Mouse (Mus musculus) c-Kit-positive CD71-negative TER-119-negative erythroid progenitor cells, embryonic 14.5 days (primary cell): ENCODE results near the gene Hivep1.

Source experiments
- DNase-seq: peaks from one replicate; pipeline ENCODE4 v3.0.0-alpha.2; 2013; ENCODE audit warnings: low read depth

Hivep1 gene

GRCm38 (mm10) chr13:42051961-42052695 is at the start of gene Hivep1:
TSS of gene Hivep1 (plus strand) at chr13:42052021.
- no peak for DNase-seq

GRCm38 (mm10) chr13:42015484-42016045 is 36.3 kb upstream of the Hivep1 start:
- no peak for DNase-seq

- no peak for DNase-seq
These were observed 35.6 kb upstream of the Hivep1 start for GRCm38 (mm10) chr13:42016218-42016617.

GRCm38 (mm10) chr13:42018356-42018755 is 33.5 kb upstream of the Hivep1 start:
- DNase-seq: no peak

GRCm38 (mm10) chr13:42041203-42041602 is 10.6 kb upstream of the Hivep1 start:
- no peak for DNase-seq

GRCm38 (mm10) chr13:42043431-42043830 is 8.4 kb upstream of the Hivep1 start:
- no peak for DNase-seq

- no peak for DNase-seq
These were observed 2.6 kb upstream of the Hivep1 start for GRCm38 (mm10) chr13:42048991-42049773.

- DNase-seq: no peak
These were observed 2.1 kb upstream of the Hivep1 start for GRCm38 (mm10) chr13:42049774-42050125.

GRCm38 (mm10) chr13:42050160-42050559 is 1.7 kb upstream of the Hivep1 start:
- no peak for DNase-seq

GRCm38 (mm10) chr13:42050880-42051201 is 980 bp upstream of the Hivep1 start:
- DNase-seq: no peak

GRCm38 (mm10) chr13:42051202-42051906 is 467 bp upstream of the Hivep1 start:
- DNase-seq: peak; percentile 92

- DNase-seq: peak; percentile 63
These were observed 1.1 kb downstream of the Hivep1 start for GRCm38 (mm10) chr13:42052696-42053541.

- no peak for DNase-seq
These were observed 1.8 kb downstream of the Hivep1 start for GRCm38 (mm10) chr13:42053656-42054055.

- no peak for DNase-seq
These were observed 2.3 kb downstream of the Hivep1 start for GRCm38 (mm10) chr13:42054138-42054537.

GRCm38 (mm10) chr13:42056712-42057332 is 5.0 kb downstream of the Hivep1 start:
- DNase-seq: no peak

GRCm38 (mm10) chr13:42060846-42061630 is 9.2 kb downstream of the Hivep1 start:
- no peak for DNase-seq

- DNase-seq: no peak
These were observed 12.4 kb downstream of the Hivep1 start for GRCm38 (mm10) chr13:42064257-42064656.

GRCm38 (mm10) chr13:42070236-42070635 is 18.4 kb downstream of the Hivep1 start:
- no peak for DNase-seq

- DNase-seq: no peak
These were observed 19.2 kb downstream of the Hivep1 start for GRCm38 (mm10) chr13:42071011-42071410.

GRCm38 (mm10) chr13:42073285-42073684 is 21.5 kb downstream of the Hivep1 start:
- no peak for DNase-seq
